Mouse (Mus musculus) neutrophil, adult 83 days (primary cell): ENCODE measurements around the gene Gsx2. TPM values are rescaled to one million over a fixed set of nuclear protein-coding genes. Genes with fewer than 3 reads are reported as not detected.

ENCODE experiments used
- total RNA-seq, 2 experiments: library from RNA; stranded (reverse); gene quantifications; one replicate each; pipeline ENCODE4 v1.2.4; 2023

Gsx2 gene
- total RNA-seq, result not detected

GRCm38 (mm10) chr5:75075383-75075941 is at the start of gene Gsx2:
Gene Gsx2 (plus strand): TSS chr5:75075601.

GRCm38 (mm10) chr5:75044310-75044904 is 31.0 kb upstream of the Gsx2 start, which contains the start of gene Chic2:
Gene Chic2 (minus strand): TSS chr5:75044774.

Other genes with a start within 250 kb of the Gsx2 start
- gene Chic2, start 30.8 kb upstream of the Gsx2 start, total RNA-seq, result 10 to 100 TPM; 44.2 to 54.7 TPM
- under 1 TPM; 0.46 TPM for gene Pdgfra, start 76.7 kb downstream of the Gsx2 start, total RNA-seq